Mouse (Mus musculus) liver, embryonic 18 days (tissue): ENCODE results near the gene Gm527. TPM values are rescaled to one million over a fixed set of nuclear protein-coding genes. Genes with fewer than 3 reads are reported as not detected.

Experiments
- polyA plus RNA-seq: library from polyadenylated mRNA; depleted of rRNA; stranded (reverse); fragments of >200 nt; gene quantifications from 2 replicates; pipeline ENCODE4 v1.2.3, GENCODE M21; 2012; rRNA removed

Gm527 gene
- 0.81 and 1.2 TPM in 2 replicates for polyA plus RNA-seq

GRCm38 (mm10) chr12:64917578-64918471 lies at the start of gene Gm527:
TSS of gene Gm527 (plus strand) at chr12:64917906.

GRCm38 (mm10) chr12:64965124-64966026 lies 47.7 kb downstream of the Gm527 start, which contains the start of the genes Klhl28 and Togaram1:
TSS of gene Klhl28 (minus strand) at chr12:64965534.
TSS of gene Togaram1 (plus strand) at chr12:64965804.

Other genes with a start within 250 kb of the Gm527 start
- 1.8 TPM in 2 replicates for gene Klhl28, start 47.6 kb downstream of the Gm527 start, polyA plus RNA-seq
- 4.3 TPM in 2 replicates for gene Togaram1, start 47.9 kb downstream of the Gm527 start, polyA plus RNA-seq
- gene Prpf39, start 118.4 kb downstream of the Gm527 start, polyA plus RNA-seq = 10.3 and 11.1 TPM in 2 replicates
- 54.8 and 56.5 TPM in 2 replicates for gene Fkbp3, start 156.1 kb downstream of the Gm527 start, polyA plus RNA-seq
- 1.8 TPM in 2 replicates for gene Fancm, start 157.7 kb downstream of the Gm527 start, polyA plus RNA-seq